Mouse (Mus musculus) lung, adult 2 months (tissue): ENCODE data around the gene Cnbp.

ENCODE experiments used
- CTCF ChIP-seq: fragments of 200-500 bp; IDR thresholded peaks from 2 replicates; pipeline ENCODE4 v1.5.1; 2011; ENCODE audit warnings: mild to moderate bottlenecking, low read length, control low read depth; ENCODE audit not compliant: insufficient read depth
- POLR2A ChIP-seq: fragments of 200-500 bp; IDR thresholded peaks from 2 replicates; pipeline ENCODE4 v1.6.1; 2011; ENCODE audit warnings: low read depth, mild to moderate bottlenecking, control low read depth, low read length, borderline replicate concordance; ENCODE audit errors: extremely low read depth

- TF ChIP-seq POLR2A (no peak), CTCF (no peak)
Measured at GRCm38 (mm10) chr6:87867256-87867655, 16.4 kb upstream of the Cnbp start.
